Mouse (Mus musculus): ENCODE results near the gene Dhx37. TPM values are rescaled to one million over a fixed set of nuclear protein-coding genes. Genes with fewer than 3 reads are reported as not detected.

Dhx37 gene
- polyA plus RNA-seq, 1 experiment from 2014 or later, result 13.2 TPM

DNA sequence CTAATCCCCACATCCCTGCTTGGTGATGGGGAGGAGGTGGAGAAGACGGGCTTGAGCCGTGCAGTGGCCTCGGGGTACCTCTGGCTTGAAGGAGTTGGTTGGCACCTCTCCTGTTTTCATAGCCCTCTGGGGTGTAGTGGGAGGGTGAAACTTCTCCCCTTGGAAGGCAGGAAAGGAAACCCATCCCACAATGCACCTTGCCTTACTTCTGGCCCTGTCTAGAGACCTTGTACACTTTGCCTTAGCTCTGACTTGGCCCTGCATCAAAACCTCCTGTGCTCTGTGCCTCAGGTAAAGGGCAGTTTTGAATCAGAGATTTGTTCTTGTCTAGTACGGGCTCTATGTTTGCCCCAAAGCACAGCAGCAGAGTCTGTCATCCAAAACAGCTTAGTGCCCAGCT lies 36.8 kb upstream of the Dhx37 start:
- no peaks in the 10 kb centered on the region for H3K27me3 ChIP-seq
- H3K9ac ChIP-seq (replicated peaks), result no peak overlapping the region
- no peak overlapping the region for H3K4me2 ChIP-seq (replicated peaks)
- WGBS, result 82% methylated on average over 4 of the region's 4 CpGs
- no peak overlapping the region for H3K4me3 ChIP-seq (replicated peaks)
- no peaks in the 10 kb centered on the region for H3K36me3 ChIP-seq
- no peak overlapping the region for H3K27ac ChIP-seq
- no peak for ATAC-seq
- H3K4me1 ChIP-seq (replicated peaks), result 0 out of 2 replicates have a peak, but pooled peaks cover 4% of the 10 kb centered on the region
- H3K9me3 ChIP-seq, result no peaks in the 10 kb centered on the region

- Histone ChIP-seq H3K4me1 (replicated peaks) (peaks cover 5% of the 10 kb centered on the region), H3K27ac (no peak overlapping the region), H3K36me3 (no peaks in the 10 kb centered on the region), H3K9me3 (no peaks in the 10 kb centered on the region), H3K27me3 (no peaks in the 10 kb centered on the region), H3K4me2 (replicated peaks) (no peak overlapping the region), H3K9ac (replicated peaks) (no peak overlapping the region), H3K4me3 (replicated peaks) (no peak overlapping the region)
- ATAC-seq, result no peak
- WGBS, result 87% methylated on average over 14 of the region's 14 CpGs
Measured at GRCm38 (mm10) chr5:125467261-125467660, 33.3 kb upstream of the Dhx37 start.

GRCm38 (mm10) chr5:125466483-125466882 lies 32.6 kb upstream of the Dhx37 start:
- H3K27ac ChIP-seq, result no peak overlapping the region
- ATAC-seq, result no peak

GRCm38 (mm10) chr5:125465701-125466106 lies 31.8 kb upstream of the Dhx37 start:
- under 1% methylated on average over 25 of the region's 25 CpGs for WGBS
- ATAC-seq, result peak; percentile 99
- H3K27ac ChIP-seq, result peak overlapping the region; percentile 65; the same call in 1 of the 2 replicates
- H3K27me3 ChIP-seq, result no peaks in the 10 kb centered on the region
- peaks cover 5% of the 10 kb centered on the region for H3K4me1 ChIP-seq (replicated peaks)
- no peaks in the 10 kb centered on the region for H3K36me3 ChIP-seq
- H3K9ac ChIP-seq (replicated peaks), result 0 out of 2 replicates have a peak overlapping the region, but pooled peaks have one; percentile 36
- no peaks in the 10 kb centered on the region for H3K9me3 ChIP-seq
- peak overlapping the region; percentile 31 for H3K4me3 ChIP-seq (replicated peaks)
- peak overlapping the region; percentile 55 for H3K4me2 ChIP-seq (replicated peaks)

More at GRCm38 (mm10) chr5:125466483-125466882, 32.6 kb upstream of the Dhx37 start:
- H3K9me3 ChIP-seq, result no peaks in the 10 kb centered on the region
- no peak overlapping the region for H3K4me2 ChIP-seq (replicated peaks)
- no peak overlapping the region for H3K9ac ChIP-seq (replicated peaks)
- 93% methylated on average over 5 of the region's 5 CpGs for WGBS
- H3K36me3 ChIP-seq, result no peaks in the 10 kb centered on the region
- H3K27me3 ChIP-seq, result no peaks in the 10 kb centered on the region
- H3K4me3 ChIP-seq (replicated peaks), result no peak overlapping the region
- peaks cover 5% of the 10 kb centered on the region for H3K4me1 ChIP-seq (replicated peaks)

DNA sequence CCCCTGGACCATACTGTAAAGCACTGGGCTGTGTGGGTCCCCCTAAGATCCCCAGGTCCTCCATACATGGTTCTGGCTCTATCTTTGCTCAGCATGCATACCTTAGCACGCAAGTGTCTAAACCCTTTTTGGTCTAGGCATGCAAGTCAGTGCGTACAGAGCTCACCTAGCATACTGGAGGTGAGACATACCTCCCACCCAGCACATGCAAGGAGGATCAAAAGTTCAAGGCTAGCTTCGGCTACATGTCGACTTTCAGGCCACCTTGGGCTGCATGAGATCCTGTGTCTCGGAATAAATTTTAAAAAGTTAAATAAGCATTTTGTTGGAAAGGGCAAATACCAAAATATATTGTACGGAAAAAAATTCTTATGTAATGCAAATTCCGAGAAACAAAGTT lies 31.3 kb upstream of the Dhx37 start:
- H3K4me1 ChIP-seq (replicated peaks), result peaks cover 5% of the 10 kb centered on the region
- no peaks in the 10 kb centered on the region for H3K27me3 ChIP-seq
- no peaks in the 10 kb centered on the region for H3K36me3 ChIP-seq
- no peaks in the 10 kb centered on the region for H3K9me3 ChIP-seq
- peak overlapping the region; percentile 55 for H3K4me2 ChIP-seq (replicated peaks)
- WGBS, result 47% methylated on average over 7 of the region's 7 CpGs
- peak overlapping the region; percentile 27; the same call in 1 of the 2 replicates for H3K27ac ChIP-seq
- H3K4me3 ChIP-seq (replicated peaks), result peak overlapping the region; percentile 31
- H3K9ac ChIP-seq (replicated peaks), result no peak overlapping the region
- peak; percentile 53 for ATAC-seq

GRCm38 (mm10) chr5:125461868-125462445 lies 28.0 kb upstream of the Dhx37 start:
- Histone ChIP-seq H3K4me1 (replicated peaks) (peaks cover 5% of the 10 kb centered on the region), H3K9ac (replicated peaks) (no peak overlapping the region), H3K9me3 (no peaks in the 10 kb centered on the region), H3K27ac (no peak overlapping the region), H3K36me3 (no peaks in the 10 kb centered on the region), H3K27me3 (no peaks in the 10 kb centered on the region), H3K4me3 (replicated peaks) (no peak overlapping the region), H3K4me2 (replicated peaks) (no peak overlapping the region)
- WGBS, result 53% methylated on average over 10 of the region's 10 CpGs
- ATAC-seq, result no peak

DNA sequence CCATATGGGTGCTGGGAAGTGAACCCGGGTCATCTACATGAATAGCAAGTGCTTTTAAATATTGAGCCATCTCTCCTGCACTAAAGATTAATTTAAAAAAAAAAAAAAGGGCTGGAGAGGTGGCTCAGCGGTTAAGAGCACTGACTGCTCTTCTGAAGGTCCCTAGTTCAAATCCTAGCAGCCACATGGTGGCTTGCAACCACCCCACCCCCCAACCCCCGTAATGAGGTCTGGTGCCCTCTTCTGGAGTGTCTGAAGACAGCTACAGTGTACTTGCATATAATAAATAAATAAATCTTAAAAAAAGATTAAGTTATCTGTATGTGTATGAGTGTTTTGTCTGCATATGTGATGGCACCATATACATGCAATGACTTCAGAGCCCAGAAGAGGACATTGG lies 26.7 kb upstream of the Dhx37 start:
- 85% methylated on average over 3 of the region's 3 CpGs for WGBS

GRCm38 (mm10) chr5:125457538-125457937 lies 23.6 kb upstream of the Dhx37 start:
- no peaks in the 10 kb centered on the region for H3K9me3 ChIP-seq
- H3K4me1 ChIP-seq (replicated peaks), result no peaks in the 10 kb centered on the region
- WGBS, result 95% methylated on average over 6 of the region's 6 CpGs
- no peak for ATAC-seq
- H3K4me3 ChIP-seq (replicated peaks), result no peak overlapping the region
- no peak overlapping the region for H3K4me2 ChIP-seq (replicated peaks)
- no peaks in the 10 kb centered on the region for H3K27me3 ChIP-seq
- H3K36me3 ChIP-seq, result peaks cover 35% of the 10 kb centered on the region
- H3K27ac ChIP-seq, result no peak overlapping the region
- H3K9ac ChIP-seq (replicated peaks), result no peak overlapping the region

More for the DNA sequence above, 26.7 kb upstream of the Dhx37 start:
- H3K4me2 ChIP-seq (replicated peaks), result no peak overlapping the region
- H3K27ac ChIP-seq, result no peak overlapping the region
- no peaks in the 10 kb centered on the region for H3K27me3 ChIP-seq
- no peak overlapping the region for H3K4me3 ChIP-seq (replicated peaks)
- peaks cover 9% of the 10 kb centered on the region for H3K36me3 ChIP-seq
- H3K4me1 ChIP-seq (replicated peaks), result peaks cover 5% of the 10 kb centered on the region
- no peak overlapping the region for H3K9ac ChIP-seq (replicated peaks)
- no peak for ATAC-seq
- no peaks in the 10 kb centered on the region for H3K9me3 ChIP-seq

- ATAC-seq, result no peak
- no peaks in the 10 kb centered on the region for H3K9me3 ChIP-seq
- no peaks in the 10 kb centered on the region for H3K4me1 ChIP-seq (replicated peaks)
- peaks cover 41% of the 10 kb centered on the region for H3K36me3 ChIP-seq
- no peak overlapping the region for H3K4me2 ChIP-seq (replicated peaks)
- H3K4me3 ChIP-seq (replicated peaks), result no peak overlapping the region
- H3K9ac ChIP-seq (replicated peaks), result no peak overlapping the region
- no peak overlapping the region for H3K27ac ChIP-seq
- 93% methylated on average over 6 of the region's 6 CpGs for WGBS
- no peaks in the 10 kb centered on the region for H3K27me3 ChIP-seq
Measured at GRCm38 (mm10) chr5:125456100-125456499, 22.2 kb upstream of the Dhx37 start.

DNA sequence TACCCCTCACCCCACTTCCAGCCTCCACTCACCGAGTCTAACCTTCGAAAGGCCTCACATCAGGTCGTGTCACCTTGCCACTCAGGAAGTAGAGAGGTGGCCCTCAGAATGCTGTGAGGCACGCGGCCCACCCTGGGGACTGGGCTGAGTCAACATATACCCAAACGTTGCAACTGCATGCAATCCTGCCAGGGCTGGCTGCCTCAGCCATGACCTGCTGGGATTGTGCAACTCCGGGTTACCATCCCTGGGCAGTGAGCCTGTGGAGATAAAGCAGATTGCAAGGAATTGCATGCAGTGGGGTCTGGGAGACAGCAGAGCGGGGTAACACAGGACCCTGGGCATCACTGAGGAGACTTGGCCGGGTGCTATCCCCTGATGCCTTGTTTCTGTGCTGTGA lies 18.7 kb upstream of the Dhx37 start:
- Histone ChIP-seq H3K9me3 (no peaks in the 10 kb centered on the region), H3K27ac (no peak overlapping the region), H3K4me1 (replicated peaks) (no peaks in the 10 kb centered on the region), H3K27me3 (no peaks in the 10 kb centered on the region), H3K4me2 (replicated peaks) (no peak overlapping the region), H3K9ac (replicated peaks) (no peak overlapping the region), H3K4me3 (replicated peaks) (no peak overlapping the region), H3K36me3 (peaks cover 41% of the 10 kb centered on the region)
- 93% methylated on average over 9 of the region's 9 CpGs for WGBS
- ATAC-seq, result no peak

DNA sequence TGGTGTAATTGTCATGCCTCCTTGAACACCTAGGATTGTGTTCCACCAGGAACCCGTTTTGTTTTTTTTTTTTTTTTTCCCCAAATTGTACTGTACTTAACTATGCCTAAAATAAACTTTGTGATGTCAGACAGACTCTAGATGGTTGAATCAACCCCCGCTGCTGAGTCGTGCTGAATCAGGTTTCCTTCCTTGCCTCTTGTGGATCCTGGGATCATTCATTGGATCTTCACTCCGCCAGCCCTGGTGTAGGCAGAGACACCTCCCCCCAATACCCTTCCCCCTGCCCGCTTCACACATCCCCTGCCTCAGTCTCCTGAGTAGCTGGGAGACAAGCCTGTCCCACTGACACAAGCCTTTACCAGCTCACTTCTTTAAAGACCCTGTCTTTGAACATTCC lies 15.4 kb upstream of the Dhx37 start:
- Histone ChIP-seq H3K4me1 (replicated peaks) (0 out of 2 replicates have a peak, but pooled peaks cover 4% of the 10 kb centered on the region), H3K4me2 (replicated peaks) (no peak overlapping the region), H3K4me3 (replicated peaks) (no peak overlapping the region), H3K27ac (no peak overlapping the region), H3K9ac (replicated peaks) (no peak overlapping the region), H3K9me3 (no peaks in the 10 kb centered on the region), H3K36me3 (peaks cover 20% of the 10 kb centered on the region), H3K27me3 (no peaks in the 10 kb centered on the region)
- 86% methylated on average over 5 of the region's 5 CpGs for WGBS
- ATAC-seq, result no peak

DNA sequence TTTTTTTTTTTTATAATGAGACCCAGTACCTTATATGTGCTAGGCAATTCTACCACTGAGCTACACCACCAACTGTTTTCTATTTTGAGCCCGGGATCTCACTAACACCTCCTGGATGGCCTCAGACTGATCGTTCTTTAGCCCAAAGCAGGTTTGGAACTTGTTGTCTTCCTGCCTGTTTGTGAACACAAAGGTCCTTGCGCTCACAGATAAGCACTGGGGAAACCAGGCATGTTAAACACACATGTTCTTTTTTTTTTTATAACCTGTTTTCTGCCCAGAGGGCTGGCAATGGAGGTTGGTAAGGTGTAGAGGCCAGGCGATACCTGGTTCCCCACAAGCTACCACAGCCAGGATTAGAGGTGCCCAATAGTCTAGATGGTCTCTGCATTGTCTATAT lies 14.7 kb upstream of the Dhx37 start:
- ATAC-seq, result no peak
- WGBS, result 94% methylated on average over 4 of the region's 4 CpGs
- Histone ChIP-seq H3K4me1 (replicated peaks) (0 out of 2 replicates have a peak, but pooled peaks cover 4% of the 10 kb centered on the region), H3K4me3 (replicated peaks) (no peak overlapping the region), H3K36me3 (peaks cover 16% of the 10 kb centered on the region), H3K9me3 (no peaks in the 10 kb centered on the region), H3K4me2 (replicated peaks) (no peak overlapping the region), H3K9ac (replicated peaks) (no peak overlapping the region), H3K27me3 (no peaks in the 10 kb centered on the region), H3K27ac (no peak overlapping the region)

GRCm38 (mm10) chr5:125448026-125448425 lies 14.1 kb upstream of the Dhx37 start:
- Histone ChIP-seq H3K9ac (replicated peaks) (no peak overlapping the region), H3K4me3 (replicated peaks) (no peak overlapping the region), H3K9me3 (no peaks in the 10 kb centered on the region), H3K4me2 (replicated peaks) (no peak overlapping the region), H3K36me3 (peaks cover 11% of the 10 kb centered on the region), H3K27ac (no peak overlapping the region), H3K4me1 (replicated peaks) (peaks cover 5% of the 10 kb centered on the region), H3K27me3 (no peaks in the 10 kb centered on the region)
- WGBS, result 80% methylated on average over 3 of the region's 3 CpGs
- no peak for ATAC-seq
